Mouse (Mus musculus) hindbrain, postnatal 0 days (tissue): ENCODE results near the gene Best2. TPM values are rescaled to one million over a fixed set of nuclear protein-coding genes. Genes with fewer than 3 reads are reported as not detected.

Source experiments
- ATAC-seq: fragments of 200-750 bp; cut with Nextera tagmentation; 2 replicates; pipeline ENCODE4 v1.8.0; 2017; ENCODE audit warnings: mild to moderate bottlenecking, moderate TSS enrichment, moderate library complexity
- DNase-seq: peaks from one replicate; pipeline ENCODE4 v3.0.0-alpha.2; 2015; ENCODE audit warnings: low spot score
- H3K27ac ChIP-seq: fragments of 300-500 bp; sonication (generic); 2 replicates; pipeline ENCODE4 v1.5.1; 2014; ENCODE audit warnings: mild to moderate bottlenecking
- H3K27me3 ChIP-seq: fragments of 300-500 bp; sonication (generic); 2 replicates; pipeline ENCODE4 v1.6.1; 2014; ENCODE audit warnings: low read length, mixed read lengths; ENCODE audit not compliant: insufficient read depth
- H3K36me3 ChIP-seq: fragments of 300-500 bp; sonication (generic); 2 replicates; pipeline ENCODE4 v1.6.1; 2014; ENCODE audit warnings: low read length, mixed read lengths; ENCODE audit not compliant: insufficient read depth
- H3K4me1 ChIP-seq: fragments of 300-500 bp; sonication (generic); 2 replicates; pipeline ENCODE4 v1.6.1; 2014; ENCODE audit warnings: antibody characterized with exemption, low read length, mixed read lengths; ENCODE audit not compliant: insufficient read depth
- H3K4me2 ChIP-seq: fragments of 300-500 bp; sonication (generic); 2 replicates; pipeline ENCODE4 v1.6.1; 2014; ENCODE audit warnings: low read depth, mild to moderate bottlenecking, low read length, moderate library complexity, mixed read lengths
- H3K4me3 ChIP-seq: fragments of 300-500 bp; sonication (generic); 2 replicates; pipeline ENCODE4 v1.5.1; 2014; ENCODE audit warnings: low read length
- H3K9ac ChIP-seq: fragments of 300-500 bp; sonication (generic); replicated peaks from 2 replicates; pipeline ENCODE4 v1.6.1; 2014; ENCODE audit warnings: mild to moderate bottlenecking, low read length, moderate library complexity, mixed read lengths
- H3K9me3 ChIP-seq: fragments of 300-500 bp; sonication (generic); 2 replicates; pipeline ENCODE4 v1.6.1; 2016; ENCODE audit warnings: low read length, mixed read lengths
- CTCF ChIP-seq: IDR thresholded peaks from 2 replicates; pipeline ENCODE4 v1.5.1; 2016; ENCODE audit warnings: antibody characterized with exemption, control low read depth, low read depth
- WGBS: fragments of 180-500 bp; shearing (Covaris S2); extraction: QIAGEN DNeasy Blood & Tissue Kit; methylation state at CpG from one replicate; pipeline ENCODE4 v1.1.7; 2014; 5-methylcytosine and 5-hydroxymethylcytosine counted together
- polyA plus RNA-seq: library from polyadenylated mRNA; unstranded; fragments of >200 nt; fragmentation: Nextera tagmentation; extraction: Ambion mirVana; gene quantifications from 2 replicates; pipeline ENCODE4 v1.2.1, GENCODE M21; 2015
- total RNA-seq: library from RNA; depleted of rRNA; stranded (reverse); fragments of >200 nt; gene quantifications from 2 replicates; pipeline ENCODE4 v1.2.3, GENCODE M21; 2014

Gene Best2
- total and polyA plus RNA-seq, 2 experiments from 2014 or later: 0.26 TPM; not detected in 1

DNA sequence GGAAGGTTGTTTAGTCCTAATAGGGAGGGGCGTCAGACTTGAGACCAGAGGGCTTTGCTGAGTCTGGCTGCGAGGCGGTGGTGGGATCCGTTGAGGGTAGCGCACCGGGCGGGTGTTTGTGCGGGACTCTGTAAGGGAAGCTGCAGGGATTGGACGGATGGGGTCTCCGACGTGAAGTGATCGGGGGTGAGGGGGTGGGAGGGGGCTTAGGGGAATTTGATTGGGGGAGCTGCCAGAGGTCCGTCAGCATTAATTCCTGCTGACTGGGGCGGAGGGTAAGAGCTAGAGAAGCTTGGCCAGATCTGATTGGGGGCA, 23.0 kb upstream of the Best2 start:
- ATAC-seq (peak; percentile 74), DNase-seq (no peak)
- Histone ChIP-seq H3K9me3 (no peaks in the 10 kb centered on the region), H3K9ac (peak overlapping the region; percentile 91), H3K4me2 (peak overlapping the region; percentile 82), H3K27ac (peak overlapping the region; percentile 98), H3K27me3 (no peaks in the 10 kb centered on the region), H3K4me3 (peak overlapping the region; percentile 83), H3K4me1 (peaks cover 8% of the 10 kb centered on the region; the same call in 1 of the 2 replicates), H3K36me3 (peaks cover 19% of the 10 kb centered on the region)
- WGBS: 0% methylated on average over 13 of the region's 14 CpGs
- TF ChIP-seq CTCF: no peak

DNA sequence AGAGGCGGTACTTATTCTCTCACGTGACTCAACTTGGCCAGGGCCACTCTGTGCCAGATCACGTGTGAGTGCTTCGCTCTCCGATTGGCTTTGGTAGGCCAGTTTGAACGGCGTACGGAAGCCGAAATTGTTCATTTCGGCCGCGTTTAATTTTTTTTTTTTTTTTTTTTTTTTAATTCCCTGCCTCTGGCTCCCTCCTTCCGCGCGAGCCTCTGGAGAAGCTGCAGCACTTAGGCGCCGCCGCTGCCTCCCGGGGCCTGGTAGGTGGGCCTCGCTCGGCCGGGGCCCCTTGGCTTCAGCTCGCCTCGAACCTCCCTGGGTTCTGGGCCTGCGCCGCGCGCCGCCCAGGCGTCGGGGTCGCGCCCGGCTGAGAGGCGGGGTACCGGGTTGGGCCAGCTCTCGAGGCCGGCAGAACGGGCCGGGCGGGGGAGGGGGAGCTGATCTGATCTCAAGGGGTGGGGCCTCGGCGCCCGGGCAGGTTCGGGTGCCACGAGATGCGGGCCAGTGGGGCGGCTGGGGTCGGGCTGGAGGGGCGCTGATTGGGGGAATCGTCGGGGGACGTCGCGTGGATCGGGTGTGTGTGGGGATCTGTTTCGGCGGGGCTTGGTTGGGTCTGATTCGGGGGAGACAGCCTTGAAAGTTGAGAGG, 22.5 kb upstream of the Best2 start, which contains the start of gene Tnpo2:
Gene Tnpo2, plus strand, starts transcription at position 198 of the 648 bp plus-strand sequence.
- peak within 1 kb of the TSS; percentile 91 for H3K9ac ChIP-seq
- H3K4me3 ChIP-seq: peak within 1 kb of the TSS; percentile 83
- no peak for TF ChIP-seq CTCF
- ATAC-seq (peak; percentile 94), DNase-seq (peak; percentile 98)
- H3K4me2 ChIP-seq: peak within 1 kb of the TSS; percentile 82
- peaks cover 8% of the 10 kb centered on the region; the same call in 1 of the 2 replicates for H3K4me1 ChIP-seq
- H3K36me3 ChIP-seq: peaks cover 23% of the 10 kb centered on the region
- under 1% methylated on average over 58 of the region's 59 CpGs for WGBS
- no peaks in the 10 kb centered on the region for H3K27me3 ChIP-seq
- no peaks in the 10 kb centered on the region for H3K9me3 ChIP-seq
- peak within 1 kb of the TSS; percentile 98 for H3K27ac ChIP-seq

- WGBS: 0% methylated on average over 9 of the region's 9 CpGs
- Histone ChIP-seq H3K4me2 (peak overlapping the region; percentile 82), H3K36me3 (peaks cover 26% of the 10 kb centered on the region), H3K27ac (peak overlapping the region; percentile 98), H3K27me3 (no peaks in the 10 kb centered on the region), H3K4me3 (peak overlapping the region; percentile 83), H3K4me1 (peaks cover 8% of the 10 kb centered on the region; the same call in 1 of the 2 replicates), H3K9me3 (no peaks in the 10 kb centered on the region), H3K9ac (peak overlapping the region; percentile 91)
- no peak for TF ChIP-seq CTCF
- peak; percentile 38 for ATAC-seq
- DNase-seq: no peak
Observed at GRCm38 (mm10) chr8:85036381-85036717, 22.0 kb upstream of the Best2 start.

GRCm38 (mm10) chr8:85035728-85036310, 21.5 kb upstream of the Best2 start:
- peak overlapping the region; percentile 83 for H3K4me3 ChIP-seq
- no peak for TF ChIP-seq CTCF
- H3K36me3 ChIP-seq: peaks cover 23% of the 10 kb centered on the region
- H3K27me3 ChIP-seq: no peaks in the 10 kb centered on the region
- DNase-seq (peak; percentile 12), ATAC-seq (no peak)
- H3K9me3 ChIP-seq: no peaks in the 10 kb centered on the region
- H3K27ac ChIP-seq: peak overlapping the region; percentile 98
- H3K4me2 ChIP-seq: peak overlapping the region; percentile 82
- peak overlapping the region; percentile 91 for H3K9ac ChIP-seq
- 2% methylated on average over 15 of the region's 15 CpGs for WGBS
- peaks cover 8% of the 10 kb centered on the region; the same call in 1 of the 2 replicates for H3K4me1 ChIP-seq

DNA sequence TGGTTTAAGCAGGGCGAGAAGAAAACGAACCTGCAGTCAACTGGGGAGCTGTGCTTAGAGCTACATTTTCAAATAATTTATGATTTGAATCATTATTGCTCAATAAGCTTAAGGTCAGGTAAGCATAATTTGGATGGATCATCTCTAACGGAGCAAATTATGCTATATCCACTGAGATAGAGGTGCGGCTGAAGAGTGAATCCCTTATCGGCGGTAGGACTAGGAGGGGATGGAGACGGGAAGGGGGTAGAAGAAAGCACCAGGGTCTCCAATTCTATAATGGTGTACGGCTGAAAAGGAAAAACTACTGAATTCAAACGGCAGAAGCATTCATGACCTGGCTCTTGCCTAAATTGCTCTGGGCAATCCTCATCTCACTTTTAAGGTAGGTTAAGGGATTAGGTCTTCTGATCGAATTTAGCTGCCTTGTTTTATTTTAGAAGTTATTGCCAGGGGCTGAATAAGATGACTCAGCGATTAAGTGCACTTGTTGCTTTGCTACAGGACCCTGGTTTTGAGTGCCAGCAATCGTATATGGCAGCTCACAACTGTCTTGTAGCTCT, 20.9 kb upstream of the Best2 start:
- 8% methylated on average over 12 of the region's 12 CpGs for WGBS
- no peak overlapping the region for H3K27ac ChIP-seq
- DNase-seq (no peak), ATAC-seq (no peak)
- H3K4me1 ChIP-seq: peaks cover 8% of the 10 kb centered on the region; the same call in 1 of the 2 replicates
- peak overlapping the region; percentile 83 for H3K4me3 ChIP-seq
- no peak overlapping the region; the same call in 1 of the 2 replicates for H3K9ac ChIP-seq
- H3K36me3 ChIP-seq: peaks cover 23% of the 10 kb centered on the region
- no peak for TF ChIP-seq CTCF
- peak overlapping the region; percentile 82 for H3K4me2 ChIP-seq
- no peaks in the 10 kb centered on the region for H3K27me3 ChIP-seq
- H3K9me3 ChIP-seq: no peaks in the 10 kb centered on the region

- Histone ChIP-seq H3K27ac (no peak overlapping the region), H3K4me1 (peaks cover 8% of the 10 kb centered on the region; the same call in 1 of the 2 replicates), H3K4me3 (peak overlapping the region; percentile 19; the same call in 1 of the 2 replicates), H3K9me3 (no peaks in the 10 kb centered on the region), H3K27me3 (no peaks in the 10 kb centered on the region), H3K9ac (0 out of 2 replicates have a peak overlapping the region, but pooled peaks have one; percentile 26), H3K36me3 (peaks cover 28% of the 10 kb centered on the region), H3K4me2 (peak overlapping the region; percentile 82)
- no peak for TF ChIP-seq CTCF
- DNase-seq (peak; percentile 91), ATAC-seq (no peak)
- 4% methylated on average over 13 of the region's 13 CpGs for WGBS
Observed at GRCm38 (mm10) chr8:85034764-85035163, 20.4 kb upstream of the Best2 start.

DNA sequence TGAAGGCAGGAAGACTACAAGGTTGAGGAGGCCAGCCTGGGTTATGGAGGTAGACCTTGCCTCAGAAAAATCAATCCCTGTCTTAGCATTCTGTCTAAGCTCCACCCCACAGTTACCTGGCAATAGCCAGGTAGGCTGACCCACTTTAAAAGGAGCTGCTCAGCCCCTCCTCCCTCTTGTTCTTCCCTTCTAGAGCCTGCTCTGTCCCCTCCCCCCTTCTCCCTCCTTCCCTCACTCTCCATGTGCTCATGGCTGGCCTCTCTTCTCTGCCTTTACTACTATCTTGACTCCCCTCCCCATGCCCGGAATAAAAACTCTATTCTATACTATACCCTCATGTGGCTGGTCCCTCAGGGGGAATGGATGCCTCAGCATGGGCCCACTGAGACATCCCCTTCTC, 19.5 kb upstream of the Best2 start:
- Histone ChIP-seq H3K4me3 (no peak overlapping the region), H3K9ac (no peak overlapping the region), H3K27ac (no peak overlapping the region), H3K4me2 (no peak overlapping the region), H3K4me1 (peaks cover 11% of the 10 kb centered on the region), H3K36me3 (peaks cover 30% of the 10 kb centered on the region), H3K27me3 (no peaks in the 10 kb centered on the region), H3K9me3 (no peaks in the 10 kb centered on the region)
- DNase-seq (no peak), ATAC-seq (no peak)
- 77% methylated on average over 1 of the region's 1 CpGs for WGBS
- TF ChIP-seq CTCF: no peak
